Mouse (Mus musculus): Measurements from ENCODE around the gene Trpm6. TPM values are rescaled to one million over a fixed set of nuclear protein-coding genes. Genes with fewer than 3 reads are reported as not detected.

Gene Trpm6
- total and polyA plus RNA-seq, 3 experiments, result 0.05 TPM; not detected in 2

DNA sequence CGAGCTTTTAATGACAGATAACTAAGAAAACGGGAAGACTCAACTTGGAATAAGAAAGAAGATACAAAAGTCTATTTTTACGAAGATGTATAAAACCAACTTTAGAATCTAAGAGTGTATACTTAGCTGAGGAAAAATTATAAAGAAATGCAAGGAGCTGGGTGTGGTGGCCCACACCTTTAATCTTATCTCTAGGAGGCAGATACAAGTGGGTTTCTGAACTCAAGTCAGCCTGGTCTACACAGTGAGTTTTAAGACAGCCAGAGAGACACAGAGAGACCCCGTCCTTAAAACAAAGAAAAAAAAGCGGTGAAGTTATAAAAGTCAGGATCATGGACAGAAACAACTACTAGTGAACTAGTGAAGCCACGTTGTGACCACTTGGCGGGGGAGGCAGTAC, 10.6 kb upstream of the Trpm6 start:
- Histone ChIP-seq H3K27me3 (ENCODE audit: insufficient read depth, low read length) (peaks cover 4% of the 10 kb centered on the region), H3K9me3 (replicated peaks) (no peaks in the 10 kb centered on the region), H3K36me3 (replicated peaks) (no peaks in the 10 kb centered on the region), H3K4me1 (ENCODE audit: insufficient read depth, low read depth, low read length) (peaks cover 9% of the 10 kb centered on the region), H3K4me3 (ENCODE audit: low read depth, low read length) (no peak overlapping the region)
- TF ChIP-seq CTCF (IDR thresholded peaks at IDR 0.05; ENCODE audit: low read depth, low read length), result no peak
- no peak for TF ChIP-seq GATA1 (IDR thresholded peaks at IDR 0.05; ENCODE audit: borderline replicate concordance, low read length)
- TF ChIP-seq TAL1 (conservative IDR thresholded peaks at IDR 0.05; ENCODE audit: low read depth, low read length), result no peak
- TF ChIP-seq GATA2 (IDR thresholded peaks at IDR 0.05; ENCODE audit: borderline replicate concordance, low read depth, low read length), result no peak
- TF ChIP-seq POLR2AphosphoS5 (IDR thresholded peaks at IDR 0.05; ENCODE audit: insufficient replicate concordance, low read depth, low read length), result no peak
- DNase-seq (ENCODE audit: low spot score) (no peak), ATAC-seq (ENCODE audit: extremely low read depth, insufficient number of reproducible peaks, low FRiP score, poor library complexity, severe bottlenecking) (no peak)

DNA sequence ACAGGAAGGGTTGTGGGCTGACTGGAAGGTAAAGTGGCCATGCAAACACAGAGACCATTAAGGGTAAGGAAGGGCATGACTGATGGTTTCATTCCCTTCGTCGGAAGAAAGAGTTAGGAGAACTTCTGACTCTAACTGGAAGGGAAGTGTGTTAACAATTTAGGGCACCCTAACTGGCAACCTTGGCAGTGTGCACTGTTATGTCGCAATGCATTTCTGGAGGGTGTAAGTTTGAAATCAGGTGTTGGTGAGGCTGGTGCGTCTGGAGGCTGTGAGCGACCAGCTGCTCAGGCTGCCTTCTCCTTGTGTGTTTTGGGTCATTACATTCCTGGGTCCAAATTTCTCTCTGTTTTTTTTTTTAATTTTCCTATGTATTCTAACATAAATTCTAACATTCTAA, 5.8 kb upstream of the Trpm6 start:
- H3K4me1 ChIP-seq (ENCODE audit: insufficient read depth, low read depth, low read length), result peaks cover 3% of the 10 kb centered on the region
- H3K36me3 ChIP-seq (replicated peaks), result no peaks in the 10 kb centered on the region
- no peaks in the 10 kb centered on the region for H3K9me3 ChIP-seq (replicated peaks)
- DNase-seq (ENCODE audit: low spot score) (no peak), ATAC-seq (ENCODE audit: extremely low read depth, insufficient number of reproducible peaks, low FRiP score, poor library complexity, severe bottlenecking) (no peak)
- peaks cover 4% of the 10 kb centered on the region for H3K27me3 ChIP-seq (ENCODE audit: insufficient read depth, low read length)
- H3K4me3 ChIP-seq (ENCODE audit: low read depth, low read length), result no peak overlapping the region
- no peak for TF ChIP-seq CTCF (IDR thresholded peaks at IDR 0.05; ENCODE audit: low read depth, low read length)
- TF ChIP-seq GATA1 (IDR thresholded peaks at IDR 0.05; ENCODE audit: borderline replicate concordance, low read length), result no peak
- TF ChIP-seq GATA2 (IDR thresholded peaks at IDR 0.05; ENCODE audit: borderline replicate concordance, low read depth, low read length), result no peak
- no peak for TF ChIP-seq POLR2AphosphoS5 (IDR thresholded peaks at IDR 0.05; ENCODE audit: insufficient replicate concordance, low read depth, low read length)
- TF ChIP-seq TAL1 (conservative IDR thresholded peaks at IDR 0.05; ENCODE audit: low read depth, low read length), result no peak

DNA sequence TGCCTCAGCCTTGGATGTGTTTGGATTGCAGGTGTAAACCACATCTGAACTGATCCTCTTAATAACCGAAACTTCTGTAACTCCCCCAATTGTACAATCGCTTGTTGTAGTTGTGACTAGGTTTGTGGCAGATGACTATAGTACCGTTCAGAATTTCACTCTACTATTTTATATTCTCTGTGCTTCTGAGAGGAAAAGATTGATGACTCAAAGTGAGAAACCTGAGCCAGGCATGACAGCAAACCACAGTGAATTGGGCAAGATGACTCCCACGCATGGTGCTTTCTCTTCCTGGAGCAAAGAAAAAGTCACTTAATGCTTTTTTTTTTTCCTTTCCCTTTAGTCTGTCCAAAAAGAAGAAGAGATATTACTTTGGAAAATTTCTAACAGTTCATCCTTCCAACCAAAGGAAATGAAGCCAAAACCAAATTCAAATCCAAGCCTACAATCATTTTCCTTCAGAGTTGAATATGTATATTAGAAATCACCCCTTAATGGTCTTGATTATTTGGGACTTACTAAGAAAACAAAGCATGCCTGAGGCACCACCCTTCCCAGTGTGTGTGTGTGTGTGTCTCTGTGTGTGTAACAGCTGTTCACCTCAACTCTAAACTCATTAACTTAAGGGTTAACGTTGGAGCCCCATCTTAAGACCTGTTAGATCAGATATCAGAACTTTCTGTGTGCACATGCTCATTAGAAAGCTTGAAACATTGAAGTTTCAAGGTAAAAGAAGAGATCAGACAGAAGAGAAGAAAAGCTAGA, 3.0 kb upstream of the Trpm6 start:
- peaks cover 9% of the 10 kb centered on the region for H3K27me3 ChIP-seq (ENCODE audit: insufficient read depth, low read length)
- no peak overlapping the region for H3K4me3 ChIP-seq (ENCODE audit: low read depth, low read length)
- H3K36me3 ChIP-seq (replicated peaks), result no peaks in the 10 kb centered on the region
- TF ChIP-seq GATA2 (IDR thresholded peaks at IDR 0.05; ENCODE audit: borderline replicate concordance, low read depth, low read length) (no peak), TAL1 (conservative IDR thresholded peaks at IDR 0.05; ENCODE audit: low read depth, low read length) (no peak), CTCF (IDR thresholded peaks at IDR 0.05; ENCODE audit: low read depth, low read length) (no peak), GATA1 (IDR thresholded peaks at IDR 0.05; ENCODE audit: borderline replicate concordance, low read length) (no peak), POLR2AphosphoS5 (IDR thresholded peaks at IDR 0.05; ENCODE audit: insufficient replicate concordance, low read depth, low read length) (no peak)
- H3K9me3 ChIP-seq (replicated peaks), result no peaks in the 10 kb centered on the region
- H3K4me1 ChIP-seq (ENCODE audit: insufficient read depth, low read depth, low read length), result no peaks in the 10 kb centered on the region; the same call in 1 of the 2 replicates
- no peak for DNase-seq (ENCODE audit: low spot score)
- ATAC-seq (ENCODE audit: extremely low read depth, insufficient number of reproducible peaks, low FRiP score, poor library complexity, severe bottlenecking), result no peak

DNA sequence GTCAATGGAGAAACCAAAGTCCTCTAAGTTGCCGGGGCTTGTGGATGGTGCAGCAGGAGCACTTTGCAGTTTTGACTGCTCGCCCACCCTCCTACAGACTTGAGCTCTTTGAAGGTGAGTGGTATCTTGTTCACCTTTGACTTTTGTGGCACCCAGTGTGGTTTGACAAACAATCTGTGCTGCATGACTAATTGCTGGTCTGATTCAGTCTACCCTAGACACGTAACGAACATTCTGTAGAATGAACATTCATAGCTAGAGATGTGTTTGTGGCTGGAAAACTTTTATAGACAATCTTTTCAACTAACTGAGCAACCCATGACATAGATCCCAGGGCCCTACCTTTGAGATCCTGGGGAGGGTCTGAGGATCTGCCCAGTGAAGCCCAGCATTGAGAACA, 2.4 kb upstream of the Trpm6 start:
- Histone ChIP-seq H3K36me3 (replicated peaks) (no peaks in the 10 kb centered on the region), H3K27me3 (ENCODE audit: insufficient read depth, low read length) (peaks cover 9% of the 10 kb centered on the region), H3K4me3 (ENCODE audit: low read depth, low read length) (no peak overlapping the region), H3K4me1 (ENCODE audit: insufficient read depth, low read depth, low read length) (no peaks in the 10 kb centered on the region; the same call in 1 of the 2 replicates), H3K9me3 (replicated peaks) (no peaks in the 10 kb centered on the region)
- DNase-seq (ENCODE audit: low spot score) (no peak), ATAC-seq (ENCODE audit: extremely low read depth, insufficient number of reproducible peaks, low FRiP score, poor library complexity, severe bottlenecking) (no peak)
- TF ChIP-seq GATA1 (IDR thresholded peaks at IDR 0.05; ENCODE audit: borderline replicate concordance, low read length), result no peak
- no peak for TF ChIP-seq GATA2 (IDR thresholded peaks at IDR 0.05; ENCODE audit: borderline replicate concordance, low read depth, low read length)
- no peak for TF ChIP-seq CTCF (IDR thresholded peaks at IDR 0.05; ENCODE audit: low read depth, low read length)
- no peak for TF ChIP-seq TAL1 (conservative IDR thresholded peaks at IDR 0.05; ENCODE audit: low read depth, low read length)

DNA sequence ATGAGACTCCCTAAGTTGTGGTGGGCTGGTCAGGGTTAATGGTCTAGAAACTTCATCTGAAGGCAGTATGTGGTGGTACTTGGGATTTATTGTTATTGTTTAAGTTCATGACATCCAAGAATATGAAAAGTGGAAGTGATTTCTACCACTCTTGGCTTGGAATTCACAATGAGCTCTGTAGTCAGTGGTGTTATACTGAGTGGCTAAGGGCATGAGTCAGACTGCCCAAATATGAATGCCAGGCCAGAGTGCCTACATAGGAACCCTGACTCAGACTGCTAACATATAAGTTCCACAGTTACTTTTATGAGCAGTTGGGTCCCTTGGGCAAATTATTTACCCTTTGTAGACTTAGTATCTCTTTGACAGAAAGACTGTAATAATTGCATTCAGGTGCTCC, 7.4 kb downstream of the Trpm6 start:
- DNase-seq (ENCODE audit: low spot score) (no peak), ATAC-seq (ENCODE audit: extremely low read depth, insufficient number of reproducible peaks, low FRiP score, poor library complexity, severe bottlenecking) (no peak)
- Histone ChIP-seq H3K27me3 (ENCODE audit: insufficient read depth, low read length) (peaks cover 7% of the 10 kb centered on the region; the same call in 1 of the 2 replicates), H3K4me1 (ENCODE audit: insufficient read depth, low read depth, low read length) (no peaks in the 10 kb centered on the region), H3K4me3 (ENCODE audit: low read depth, low read length) (no peak overlapping the region), H3K9me3 (replicated peaks) (no peaks in the 10 kb centered on the region), H3K36me3 (replicated peaks) (no peaks in the 10 kb centered on the region)
- TF ChIP-seq GATA1 (IDR thresholded peaks at IDR 0.05; ENCODE audit: borderline replicate concordance, low read length) (no peak), CTCF (IDR thresholded peaks at IDR 0.05; ENCODE audit: low read depth, low read length) (no peak), POLR2AphosphoS5 (IDR thresholded peaks at IDR 0.05; ENCODE audit: insufficient replicate concordance, low read depth, low read length) (no peak), GATA2 (IDR thresholded peaks at IDR 0.05; ENCODE audit: borderline replicate concordance, low read depth, low read length) (no peak)

DNA sequence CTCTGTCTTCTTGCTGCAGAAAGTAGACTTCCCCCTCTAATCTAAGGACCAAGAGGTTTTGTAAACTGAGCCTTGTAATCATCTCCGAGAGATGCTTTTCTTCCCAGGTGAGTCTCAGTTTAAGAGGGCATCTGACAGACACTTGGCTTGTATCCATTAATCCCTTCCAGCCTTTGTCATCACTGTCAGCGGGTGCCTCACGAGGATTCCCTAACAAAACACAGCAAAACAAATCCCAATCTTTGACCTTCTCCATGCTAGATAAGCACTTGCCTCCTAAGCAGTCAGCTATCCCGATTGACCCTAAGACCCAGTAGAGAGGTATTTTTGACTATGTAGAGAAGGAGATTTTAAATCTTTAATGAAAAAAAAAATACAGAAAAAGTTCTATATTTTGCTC, 7.9 kb downstream of the Trpm6 start:
- no peak for TF ChIP-seq GATA1 (IDR thresholded peaks at IDR 0.05; ENCODE audit: borderline replicate concordance, low read length)
- TF ChIP-seq CTCF (IDR thresholded peaks at IDR 0.05; ENCODE audit: low read depth, low read length), result no peak
- no peak for TF ChIP-seq POLR2AphosphoS5 (IDR thresholded peaks at IDR 0.05; ENCODE audit: insufficient replicate concordance, low read depth, low read length)
- TF ChIP-seq GATA2 (IDR thresholded peaks at IDR 0.05; ENCODE audit: borderline replicate concordance, low read depth, low read length), result no peak
- TF ChIP-seq TAL1 (conservative IDR thresholded peaks at IDR 0.05; ENCODE audit: low read depth, low read length), result no peak
- Histone ChIP-seq H3K36me3 (replicated peaks) (no peaks in the 10 kb centered on the region), H3K9me3 (replicated peaks) (no peaks in the 10 kb centered on the region), H3K27me3 (ENCODE audit: insufficient read depth, low read length) (peaks cover 7% of the 10 kb centered on the region; the same call in 1 of the 2 replicates), H3K4me3 (ENCODE audit: low read depth, low read length) (no peak overlapping the region), H3K4me1 (ENCODE audit: insufficient read depth, low read depth, low read length) (no peaks in the 10 kb centered on the region)
- no peak for ATAC-seq (ENCODE audit: extremely low read depth, insufficient number of reproducible peaks, low FRiP score, poor library complexity, severe bottlenecking)
- DNase-seq (ENCODE audit: low spot score), result no peak
